Mouse (Mus musculus): Measurements from ENCODE around the gene Nme2.
"Not testable (repeated sequence)": the region's sequence is repeated elsewhere in the genome, so short reads cannot be mapped to it uniquely, and the experiment has no call there.

Nme2 gene

DNA sequence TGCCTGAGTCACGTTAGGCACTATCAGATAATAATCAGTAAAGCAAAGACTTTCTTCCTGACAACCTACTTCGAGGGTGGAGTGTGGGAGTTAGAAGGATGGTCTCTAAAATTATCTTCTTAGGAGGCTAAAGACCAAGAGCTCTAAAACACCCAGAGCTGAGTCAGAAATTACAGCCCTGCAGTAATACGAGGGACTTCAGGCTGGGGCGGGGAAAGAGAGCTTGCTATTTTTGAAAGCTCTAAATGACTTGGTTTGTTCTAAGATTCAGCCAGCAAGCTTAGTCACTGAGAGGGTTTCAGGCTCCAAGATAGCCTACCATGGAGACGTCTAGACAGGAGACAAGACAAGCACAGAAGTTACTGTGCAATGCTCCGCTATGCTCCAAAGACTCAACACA lies 9.3 kb upstream of the Nme2 start:
- no peak for DNase-seq

DNA sequence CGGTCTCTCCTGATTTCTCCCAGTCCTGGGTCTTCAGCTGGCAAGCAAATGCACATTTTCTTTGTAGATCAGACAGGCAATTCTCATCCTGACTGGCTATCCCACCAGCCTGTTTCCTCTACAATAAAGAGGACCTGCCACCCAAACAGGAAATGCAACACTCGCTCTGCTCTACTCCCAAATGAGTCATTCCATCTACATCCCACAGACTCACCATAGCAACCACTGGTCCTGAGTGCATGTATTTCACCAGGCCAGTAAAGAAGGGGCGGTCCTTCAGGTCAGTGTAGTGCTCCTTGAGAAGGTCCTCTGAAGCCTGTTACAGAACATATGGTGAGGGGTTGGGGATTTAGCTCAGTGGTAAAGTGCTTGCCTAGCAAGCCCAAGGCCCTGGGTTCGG lies 7.0 kb upstream of the Nme2 start:
- no peak for DNase-seq

DNA sequence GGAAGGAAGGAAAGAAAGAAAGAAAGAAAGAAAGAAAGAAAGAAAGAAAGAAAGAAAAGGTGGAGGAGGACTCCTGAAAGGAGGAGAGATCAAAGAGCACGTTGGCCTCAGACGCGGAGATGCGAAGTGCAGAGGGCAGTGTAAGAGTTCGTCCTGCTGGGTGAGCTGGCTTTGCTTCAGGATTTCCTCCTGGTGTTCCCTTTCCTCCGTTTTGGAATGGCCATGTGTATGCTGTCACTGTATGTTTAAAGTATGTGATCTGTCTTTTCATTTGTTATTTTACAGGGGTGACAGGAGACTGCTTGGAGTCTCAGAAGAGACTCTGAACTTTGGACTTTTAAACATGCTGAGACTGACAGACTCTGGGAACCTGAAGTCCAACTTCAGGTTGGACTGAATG lies 5.4 kb upstream of the Nme2 start:
- DNase-seq = no peak

DNA sequence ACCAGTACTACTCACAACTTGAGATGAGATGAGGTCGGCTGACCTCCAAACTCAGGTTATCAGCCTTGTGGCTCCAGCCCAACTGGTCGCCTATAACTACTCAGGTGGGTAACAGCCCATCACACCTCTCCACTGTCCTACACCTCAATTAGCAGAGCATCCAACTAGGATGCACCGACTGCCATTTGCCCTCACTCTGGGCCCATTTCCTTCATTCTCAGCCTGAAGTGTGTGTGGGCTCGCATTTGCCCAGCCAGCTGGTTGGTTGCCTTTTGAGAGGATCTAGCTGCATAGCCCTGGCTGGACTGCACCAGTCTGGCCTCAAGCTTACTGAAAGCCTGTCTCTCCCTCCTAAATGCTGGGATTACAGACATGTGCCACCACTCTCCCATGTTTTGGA lies 1.7 kb upstream of the Nme2 start:
- DNase-seq = no peak

DNA sequence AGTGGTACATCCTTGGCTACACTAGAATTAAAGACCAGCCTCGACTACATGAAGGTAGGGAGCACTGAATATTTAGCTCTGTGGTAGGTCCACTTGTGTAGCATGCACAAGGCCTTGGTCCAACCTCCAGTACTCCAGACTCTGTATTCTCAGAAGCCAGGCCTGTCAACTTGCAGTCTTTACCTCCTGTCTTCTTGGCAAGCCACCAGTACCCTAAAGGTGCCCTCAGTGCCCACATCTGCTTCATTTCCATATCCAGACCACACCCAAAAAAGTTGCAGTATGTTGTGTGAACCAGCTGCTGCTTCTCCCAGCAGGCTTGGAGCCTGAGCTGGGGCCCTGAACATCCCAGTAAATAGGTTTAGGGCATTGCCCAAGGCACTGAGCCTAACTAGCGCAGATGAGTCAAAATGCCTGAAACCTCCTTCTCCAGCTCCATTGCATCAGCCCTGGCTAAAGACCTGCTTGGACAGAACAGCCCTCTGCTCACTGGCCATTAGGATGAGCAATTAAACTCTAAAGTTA lies 1.0 kb upstream of the Nme2 start:
- DNase-seq = no peak

DNA sequence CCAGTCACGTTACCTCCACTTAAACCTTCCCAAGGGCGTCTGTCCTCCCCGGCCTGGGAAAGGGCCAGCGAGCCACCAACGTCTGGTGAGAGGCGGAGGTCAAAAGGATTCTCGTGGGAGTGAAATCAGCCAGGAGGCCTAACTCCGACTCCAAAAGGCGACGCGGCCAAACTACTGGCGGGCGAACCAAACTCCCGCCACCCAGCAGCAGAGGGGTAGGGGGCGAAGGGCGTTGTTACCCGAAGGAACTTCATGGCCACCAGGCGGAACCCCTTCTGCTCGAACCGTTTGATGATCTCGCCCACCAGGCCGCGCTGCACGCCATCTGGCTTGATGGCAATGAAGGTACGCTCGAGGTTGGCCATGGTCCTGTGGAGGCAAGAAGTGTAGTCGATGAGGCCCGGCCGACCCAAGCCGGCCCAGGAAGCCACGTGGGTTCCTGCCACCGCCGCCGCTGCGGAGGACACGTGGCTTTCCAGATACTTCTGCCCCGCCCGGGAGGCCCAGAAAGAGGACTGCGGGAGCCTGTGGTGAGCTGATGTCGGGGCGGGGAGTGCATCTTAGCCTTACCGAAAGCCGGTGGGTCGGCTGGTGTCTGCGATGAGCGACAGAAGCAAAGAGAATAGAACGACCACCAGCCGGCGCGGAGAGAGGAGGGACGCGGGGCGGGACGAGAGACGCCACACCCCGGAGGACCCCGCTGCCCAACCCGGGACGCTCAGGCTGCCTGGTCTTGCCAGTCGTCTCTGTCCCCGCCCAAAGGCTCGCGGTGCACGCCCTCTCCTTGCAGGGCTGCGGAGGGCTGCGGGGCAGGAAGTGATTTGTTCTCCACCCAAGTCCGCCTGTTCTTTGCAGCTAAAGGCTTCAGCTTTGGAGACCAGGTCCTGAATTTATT lies 556 bp downstream of the Nme2 start:
- peak; percentile 89 for DNase-seq

DNA sequence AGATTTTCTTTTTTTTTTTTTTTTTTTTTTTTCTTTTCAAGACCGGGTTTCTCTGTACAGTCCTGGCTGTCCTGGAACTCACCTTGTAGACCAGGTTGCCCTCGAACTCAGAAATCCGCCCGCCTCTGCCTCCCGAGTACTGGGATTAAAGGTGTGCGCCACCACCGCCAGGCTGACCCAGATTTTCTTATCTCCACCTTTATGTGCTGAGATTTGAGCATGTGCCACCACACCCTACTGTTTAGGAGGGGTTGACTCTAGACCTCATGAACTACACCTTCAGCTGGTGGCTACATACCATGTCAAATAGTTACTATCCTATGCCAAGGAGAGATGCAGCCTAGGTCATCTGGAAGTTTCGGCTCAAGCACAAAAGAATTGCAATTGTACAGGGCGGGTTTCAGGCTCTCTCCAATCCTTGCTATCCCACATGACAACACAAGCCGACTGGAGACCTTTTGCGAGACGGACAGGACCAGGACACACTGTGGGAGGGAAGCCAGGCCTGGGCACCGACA lies 1.3 kb downstream of the Nme2 start:
- DNase-seq = peak in 1 of 2 experiments; percentile 42

DNA sequence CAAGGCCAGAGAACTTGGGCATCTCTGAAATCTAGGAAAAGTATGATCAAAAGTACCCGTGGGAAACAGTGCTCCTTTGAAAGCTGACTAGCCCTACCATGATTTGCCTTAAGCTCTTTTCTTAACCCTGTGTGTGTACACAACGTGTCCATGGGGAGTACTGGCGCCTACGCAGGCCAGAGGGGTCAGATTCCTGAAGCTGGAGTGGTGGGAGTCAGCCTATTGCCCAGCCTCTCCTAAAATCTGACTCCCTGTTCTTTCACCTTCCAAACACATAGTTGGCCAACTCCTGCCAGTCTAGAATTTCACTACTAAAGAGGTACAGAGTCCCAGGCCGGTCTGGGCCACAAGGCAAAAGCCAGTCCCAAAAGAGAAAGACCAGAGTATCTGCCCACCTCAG lies 3.7 kb downstream of the Nme2 start:
- DNase-seq = no peak

DNA sequence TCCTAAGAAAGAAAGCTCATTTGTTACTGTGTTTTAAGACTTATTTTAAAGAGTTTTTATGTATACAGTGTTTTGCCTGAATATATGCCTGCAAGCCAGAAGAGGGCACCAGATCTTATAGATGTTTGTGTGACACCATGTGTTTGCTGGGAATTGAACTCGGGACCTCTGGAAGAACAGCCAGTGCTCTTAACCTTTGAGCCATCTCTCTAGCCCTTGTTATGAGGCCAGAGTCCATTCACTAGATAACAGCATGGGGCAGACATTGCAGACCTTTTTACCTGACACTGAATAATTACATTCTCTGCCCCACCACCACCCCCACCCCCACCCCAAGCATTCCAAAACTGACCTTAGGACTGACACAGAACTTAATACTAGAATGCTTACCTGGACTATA lies 6.0 kb downstream of the Nme2 start:
- no peak for DNase-seq

DNA sequence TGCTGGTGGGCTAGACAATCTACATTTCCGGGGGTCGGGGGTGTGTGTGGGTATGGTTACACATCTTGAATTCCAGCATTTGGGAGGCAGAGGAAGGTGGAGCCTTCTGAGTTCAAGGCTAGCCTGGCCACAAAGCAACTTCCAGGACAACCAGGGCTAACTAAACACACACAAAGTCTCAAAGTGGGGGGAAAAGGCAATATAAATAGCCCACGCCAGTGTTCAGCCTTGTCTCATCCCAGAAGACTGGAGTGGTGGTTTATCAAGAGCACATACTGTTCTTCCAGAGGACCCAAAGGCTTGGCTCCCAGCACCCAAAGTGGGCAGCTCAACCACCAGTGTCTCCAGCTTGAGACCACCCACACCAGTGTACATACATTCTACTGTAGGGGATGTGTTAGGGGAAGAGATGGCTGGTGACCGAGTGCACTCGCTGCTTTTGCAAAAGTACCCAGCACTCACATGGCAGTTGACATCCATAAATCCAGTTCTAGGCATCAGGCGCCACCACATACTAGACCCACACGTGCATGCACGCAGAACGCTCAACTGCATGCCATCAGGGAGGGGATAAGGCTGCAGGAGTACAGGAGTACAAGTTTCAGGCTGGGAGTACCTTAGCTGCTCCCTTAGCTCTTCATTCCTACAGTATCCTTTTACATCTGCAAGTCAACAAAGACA lies 7.0 kb downstream of the Nme2 start:
- DNase-seq = no peak

DNA sequence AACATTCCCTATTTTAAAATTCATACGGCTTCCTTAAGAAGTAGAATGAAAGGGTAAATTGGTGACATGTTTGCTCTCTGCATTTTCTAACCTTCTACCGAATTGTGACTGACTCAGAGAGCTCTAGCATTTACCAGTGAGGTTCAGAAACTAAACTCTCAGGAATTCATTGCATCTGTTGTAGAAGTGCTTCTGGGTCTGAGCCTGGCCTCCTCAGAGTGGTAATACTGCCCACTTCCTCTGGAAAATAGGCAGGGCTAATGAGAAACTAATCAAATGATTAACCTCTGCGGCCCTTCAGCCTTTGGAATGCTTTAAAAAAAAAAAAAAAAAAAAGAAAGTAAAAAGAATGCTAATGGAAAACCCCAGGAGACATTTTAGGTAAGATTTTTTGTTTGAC lies 11.1 kb downstream of the Nme2 start:
- DNase-seq = no peak

DNA sequence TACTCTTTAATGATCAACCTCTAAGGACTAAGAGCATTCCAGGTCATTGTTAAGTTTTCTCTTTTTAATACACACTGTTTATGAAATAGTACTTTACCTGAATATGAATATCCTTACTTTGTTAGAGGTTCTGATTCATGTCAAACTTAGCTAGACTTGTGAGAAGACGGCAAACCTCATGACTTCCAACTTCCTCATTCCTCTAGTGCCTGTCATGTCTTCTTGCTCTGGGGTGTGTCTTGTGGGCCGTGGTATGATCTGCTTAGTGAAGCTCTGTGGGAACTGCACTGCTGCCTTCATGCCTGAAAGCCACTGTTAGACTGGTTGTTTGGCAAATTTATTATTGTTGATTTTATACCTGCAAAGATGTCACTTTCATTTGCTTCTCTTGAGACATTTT lies 15.2 kb downstream of the Nme2 start:
- no peak for DNase-seq

DNA sequence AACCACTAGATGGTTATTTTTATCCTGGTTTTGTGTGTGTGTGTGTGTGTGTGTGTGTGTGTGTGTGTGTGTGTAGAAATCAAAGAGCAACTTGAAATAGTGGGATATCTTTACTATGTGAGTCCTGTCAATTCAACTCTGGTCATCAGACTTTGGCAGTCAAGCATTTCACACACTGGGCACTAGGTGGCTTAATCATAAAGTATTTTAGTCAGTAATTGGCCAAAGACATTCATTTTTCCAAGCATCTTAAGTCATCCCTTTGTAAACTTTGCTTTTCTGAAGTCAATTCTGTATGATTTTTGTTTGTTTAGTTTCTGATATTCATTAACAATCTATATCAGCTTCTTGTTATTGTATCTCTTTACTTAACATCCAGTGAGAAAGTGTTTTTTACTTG lies 27.0 kb downstream of the Nme2 start:
- no peak for DNase-seq

DNA sequence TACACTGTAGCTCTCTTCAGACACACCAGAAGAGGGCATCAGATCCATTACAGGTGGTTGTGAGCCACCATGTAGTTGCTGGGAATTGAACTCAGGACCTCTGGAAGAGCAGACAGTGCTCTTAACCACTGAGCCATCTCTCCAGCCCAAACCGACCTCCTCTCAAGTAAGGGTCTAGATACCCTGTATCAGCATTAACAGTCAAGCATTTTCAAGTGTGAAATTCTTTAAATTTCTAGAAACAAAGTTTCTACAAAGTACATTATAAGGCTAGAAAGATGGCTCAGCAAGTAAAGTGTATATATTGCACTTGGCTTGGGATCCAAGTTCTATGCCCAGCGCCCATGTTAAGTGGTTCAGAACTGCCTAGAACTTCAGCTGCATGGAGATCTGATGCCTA lies 41.0 kb downstream of the Nme2 start:
- not testable (repeated sequence) for DNase-seq

DNA sequence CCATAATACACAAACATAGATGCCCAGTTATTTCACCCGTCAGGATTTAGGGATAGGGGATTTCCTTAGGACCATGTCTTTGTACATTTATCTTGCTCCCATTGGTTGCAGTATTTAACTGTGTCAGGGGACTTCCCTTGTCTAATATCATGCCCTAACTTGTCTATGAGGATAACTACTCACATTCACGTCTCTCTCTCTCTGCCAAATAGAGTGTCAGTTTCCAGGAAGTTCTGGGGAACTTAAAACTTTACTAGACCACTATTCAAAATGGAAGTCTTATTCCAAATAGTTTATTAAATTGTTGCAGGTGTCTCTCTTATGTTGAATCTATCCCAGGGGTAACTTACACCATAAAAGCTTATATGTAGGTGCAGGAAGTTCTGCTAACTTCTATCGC lies 44.5 kb downstream of the Nme2 start:
- no peak for DNase-seq

DNA sequence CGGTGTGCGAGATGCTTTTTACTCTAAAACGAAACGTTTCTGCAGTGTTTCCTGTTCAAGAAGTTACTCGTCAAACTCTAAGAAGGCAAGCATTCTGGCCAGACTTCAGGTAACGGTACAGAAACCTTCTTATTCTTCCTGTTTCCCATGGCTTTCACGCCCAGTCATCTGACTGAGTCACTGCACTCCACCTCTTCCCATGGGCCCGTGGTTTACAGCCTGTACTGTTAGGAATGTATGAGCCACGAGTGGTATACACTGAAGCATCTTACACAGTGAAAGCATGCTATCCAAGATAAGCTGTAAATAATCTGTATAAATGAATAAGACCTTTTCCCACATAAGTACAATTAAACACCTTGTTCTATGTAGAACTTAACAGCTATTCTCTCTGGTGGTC lies 47.2 kb downstream of the Nme2 start:
- no peak for DNase-seq

DNA sequence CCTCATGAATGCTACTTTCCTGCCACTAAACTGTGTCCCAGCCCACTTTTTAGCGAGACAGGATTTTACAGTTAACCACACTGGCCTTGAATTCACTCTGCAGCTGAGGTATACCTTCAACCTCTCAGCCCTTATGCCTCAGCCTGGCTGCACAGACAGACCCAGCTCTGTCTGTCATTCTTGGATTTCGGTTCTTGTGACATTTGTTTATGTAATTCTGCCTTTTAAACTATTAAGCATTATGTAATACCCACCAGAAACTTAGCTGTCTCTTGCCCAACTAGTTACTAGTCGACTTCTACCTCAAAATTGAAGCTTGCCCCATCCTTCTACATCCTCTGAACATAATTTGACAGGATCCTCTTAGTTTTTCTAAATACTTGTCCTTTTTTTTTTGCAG lies 48.2 kb downstream of the Nme2 start:
- no peak for DNase-seq

DNA sequence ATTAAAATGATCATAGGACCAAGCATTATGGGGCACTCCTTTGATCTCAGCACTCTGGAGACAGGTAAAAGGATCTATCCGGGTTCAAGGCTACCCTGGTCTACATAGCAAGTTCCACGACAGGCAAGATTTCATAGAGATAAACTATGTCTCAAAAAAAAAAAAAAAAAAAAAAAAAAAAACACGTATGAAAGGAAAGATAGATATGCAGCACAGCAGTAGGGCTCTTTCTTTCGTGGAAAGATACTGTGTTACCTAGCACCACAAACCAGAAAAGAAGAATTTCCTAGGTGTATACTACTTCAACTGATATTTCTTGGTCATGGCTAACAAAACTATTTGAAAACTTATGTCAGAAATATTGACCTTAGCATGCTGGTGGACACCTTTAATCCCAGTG lies 49.2 kb downstream of the Nme2 start:
- no peak for DNase-seq
